Mouse (Mus musculus) myocyte (in vitro differentiated cells): Measurements from ENCODE around the gene Gm38392. TPM values are rescaled to one million over a fixed set of nuclear protein-coding genes. Genes with fewer than 3 reads are reported as not detected.
"Not testable (repeated sequence)": the region's sequence is repeated elsewhere in the genome, so short reads cannot be mapped to it uniquely, and the experiment has no call there.

Experiments used
- H3K27me3 ChIP-seq: one replicate; pipeline ENCODE4 v1.6.1; 2011; ENCODE audit not compliant: control insufficient read depth, insufficient read depth, insufficient read length
- H3K36me3 ChIP-seq: one replicate; pipeline ENCODE4 v1.6.1; 2011; ENCODE audit not compliant: control insufficient read depth, insufficient read depth
- H3K4me2 ChIP-seq: one replicate; pipeline ENCODE4 v1.6.1; 2011; ENCODE audit warnings: low read depth, control low read depth
- H3K4me3 ChIP-seq: one replicate; pipeline ENCODE4 v1.5.1; 2011; ENCODE audit warnings: mild to moderate bottlenecking, control low read depth, moderate library complexity
- H3K79me2 ChIP-seq: one replicate; pipeline ENCODE4 v1.6.1; 2011; ENCODE audit not compliant: control insufficient read depth, insufficient read depth
- H3ac ChIP-seq: one replicate; pipeline ENCODE4 v1.6.1; 2011; ENCODE audit not compliant: control insufficient read depth, insufficient read length
- CEBPB ChIP-seq: IDR thresholded peaks from 2 replicates; pipeline ENCODE4 v1.6.1; 2011; ENCODE audit warnings: mild to moderate bottlenecking, moderate library complexity; ENCODE audit not compliant: poor library complexity, insufficient read depth, severe bottlenecking
- E2F4 ChIP-seq: IDR thresholded peaks from one replicate; pipeline ENCODE4 v1.6.1; 2011; ENCODE audit warnings: mild to moderate bottlenecking, control low read depth, moderate library complexity; ENCODE audit not compliant: insufficient read depth
- MAX ChIP-seq: IDR thresholded peaks from one replicate; pipeline ENCODE4 v1.6.1; 2011; ENCODE audit warnings: low read depth, mild to moderate bottlenecking, control low read depth
- MYOD1 ChIP-seq, 3 experiments: IDR thresholded peaks; one replicate each; pipeline ENCODE4 v1.6.1; 2011; ENCODE audit warnings: control low read depth in 2 of 3, low read depth in 2 of 3, mild to moderate bottlenecking in 2 of 3, moderate library complexity in 1 of 3; ENCODE audit not compliant: insufficient read length in 2 of 3, control insufficient read depth in 1 of 3
- MYOG ChIP-seq, 3 experiments: IDR thresholded peaks; one replicate each; pipeline ENCODE4 v1.6.1; 2011; ENCODE audit warnings: control low read depth in 2 of 3, low read depth in 2 of 3, mild to moderate bottlenecking in 2 of 3; ENCODE audit not compliant: insufficient read length in 2 of 3, control insufficient read depth in 1 of 3, insufficient read depth in 1 of 3
- POLR2A ChIP-seq: IDR thresholded peaks from one replicate; pipeline ENCODE4 v1.6.1; 2011; ENCODE audit warnings: low read depth, mild to moderate bottlenecking, control low read depth, moderate library complexity; ENCODE audit not compliant: insufficient read length
- POLR2AphosphoS2 ChIP-seq: IDR thresholded peaks from one replicate; pipeline ENCODE4 v1.6.1; 2011; ENCODE audit warnings: low read depth, control low read depth; ENCODE audit not compliant: insufficient read length
- REST ChIP-seq: IDR thresholded peaks from one replicate; pipeline ENCODE4 v1.6.1; 2011; ENCODE audit warnings: mild to moderate bottlenecking, control low read depth, moderate library complexity; ENCODE audit not compliant: insufficient read depth, insufficient read length
- SRF ChIP-seq: IDR thresholded peaks from one replicate; pipeline ENCODE4 v1.6.1; 2011; ENCODE audit warnings: low read depth; ENCODE audit not compliant: control insufficient read depth, insufficient read length
- TCF12 ChIP-seq: IDR thresholded peaks from one replicate; pipeline ENCODE4 v1.6.1; 2011; ENCODE audit warnings: mild to moderate bottlenecking, control low read depth; ENCODE audit not compliant: poor library complexity, insufficient read depth, severe bottlenecking
- TCF3 ChIP-seq: IDR thresholded peaks from one replicate; pipeline ENCODE4 v1.6.1; 2011; ENCODE audit warnings: low read depth, control low read depth; ENCODE audit not compliant: insufficient read length
- USF1 ChIP-seq: IDR thresholded peaks from one replicate; pipeline ENCODE4 v1.6.1; 2011; ENCODE audit warnings: low read depth, mild to moderate bottlenecking, control low read depth, moderate library complexity
- polyA plus RNA-seq: library from polyadenylated mRNA; unstranded; fragments of >200 nt; fragmentation: generic; extraction: Trizol; gene quantifications from one replicate; pipeline ENCODE4 v1.2.1, GENCODE M21; 2012; ENCODE audit warnings: missing spikeins

The Gm38392 gene
- polyA plus RNA-seq, 1 experiment, result 0.06 TPM

DNA sequence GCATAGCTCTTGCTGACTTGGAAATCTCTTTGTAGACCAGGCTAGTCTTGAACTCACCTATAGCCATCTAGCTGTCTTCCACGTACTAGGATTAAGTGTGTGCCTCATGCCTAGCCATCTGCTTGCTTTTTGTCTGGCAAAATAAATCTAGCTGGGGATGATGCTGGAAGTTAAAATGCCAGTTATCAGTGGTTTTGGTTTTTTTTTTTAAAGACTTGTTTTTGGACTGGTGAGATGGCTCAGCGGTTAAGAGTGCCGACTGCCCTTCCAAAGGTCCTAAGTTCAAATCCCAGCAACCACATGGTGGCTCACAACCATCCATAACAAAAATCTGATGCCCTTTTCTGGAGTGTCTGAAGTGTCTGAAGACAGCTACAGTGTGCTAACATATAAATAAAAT lies 15.2 kb downstream of the Gm38392 start:
- no peak overlapping the region for H3K4me3 ChIP-seq
- H3K4me2 ChIP-seq, result no peak overlapping the region
- H3K36me3 ChIP-seq, result no peaks in the 10 kb centered on the region
- no peaks in the 10 kb centered on the region for H3K79me2 ChIP-seq
- H3K27me3 ChIP-seq, result peaks cover 8% of the 10 kb centered on the region
- no peak overlapping the region for H3ac ChIP-seq
- TF ChIP-seq REST (no peak), TCF12 (no peak), MYOG (IDR thresholded peaks at IDR 0.05; ENCODE audit: control insufficient read depth in 1 of 3, insufficient read depth in 1 of 3, insufficient read length in 2 of 3, low read depth in 2 of 3) (no peak), USF1 (no peak), CEBPB (no peak), TCF3 (no peak), MAX (no peak), E2F4 (no peak), SRF (no peak), POLR2A (no peak), POLR2AphosphoS2 (no peak), MYOD1 (IDR thresholded peaks at IDR 0.05; ENCODE audit: control insufficient read depth in 1 of 3, insufficient read length in 2 of 3, low read depth in 2 of 3) (no peak)

DNA sequence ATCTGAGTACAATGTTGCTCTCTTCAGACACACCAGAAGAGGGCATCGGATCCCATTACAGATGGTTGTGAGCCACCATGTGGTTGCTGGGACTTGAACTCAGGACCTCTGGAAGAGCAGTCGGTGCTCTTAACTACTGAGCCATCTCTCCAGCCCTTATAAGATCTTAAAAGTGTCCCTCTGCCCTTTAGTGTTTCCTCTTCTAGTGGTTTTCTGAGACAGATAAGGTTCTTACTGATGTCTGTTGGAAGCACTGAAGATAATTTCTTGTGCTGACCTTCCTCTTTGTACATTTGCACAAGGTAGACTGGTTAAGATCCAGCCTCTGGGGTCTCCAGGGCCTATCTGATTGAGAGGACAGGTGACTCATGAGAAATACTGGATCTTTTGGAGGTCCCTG lies 15.7 kb downstream of the Gm38392 start:
- H3K4me2 ChIP-seq, H3K27me3 ChIP-seq, H3K36me3 ChIP-seq, H3ac ChIP-seq, H3K4me3 ChIP-seq, H3K79me2 ChIP-seq: not testable (repeated sequence)

DNA sequence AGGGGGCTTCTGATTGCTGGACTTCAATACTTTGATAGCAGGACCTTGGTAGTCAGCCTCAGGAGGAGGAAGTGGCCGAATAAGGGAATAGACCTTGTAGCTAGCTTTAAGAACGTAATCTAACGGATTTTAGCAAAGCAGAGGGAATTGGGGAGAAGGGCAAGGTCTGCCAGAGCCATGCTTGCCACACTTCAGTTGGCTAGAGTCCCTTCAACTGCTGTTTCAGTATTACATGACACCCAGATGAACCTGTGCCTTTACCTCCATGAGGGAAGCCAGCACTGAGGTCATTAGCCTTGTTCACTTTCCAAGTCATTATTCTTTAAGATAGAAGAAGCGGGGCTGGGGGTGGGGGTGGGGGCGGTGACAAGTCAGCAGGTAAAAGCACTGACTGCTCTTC lies 18.0 kb downstream of the Gm38392 start:
- no peaks in the 10 kb centered on the region for H3K36me3 ChIP-seq
- peaks cover 16% of the 10 kb centered on the region for H3K27me3 ChIP-seq
- H3K4me2 ChIP-seq, result no peak overlapping the region
- H3K4me3 ChIP-seq, result no peak overlapping the region
- no peak for TF ChIP-seq USF1
- no peak for TF ChIP-seq MYOG (IDR thresholded peaks at IDR 0.05; ENCODE audit: control insufficient read depth in 1 of 3, insufficient read depth in 1 of 3, insufficient read length in 2 of 3, low read depth in 2 of 3)
- no peak for TF ChIP-seq MAX
- H3K79me2 ChIP-seq, result no peaks in the 10 kb centered on the region
- no peak overlapping the region for H3ac ChIP-seq

DNA sequence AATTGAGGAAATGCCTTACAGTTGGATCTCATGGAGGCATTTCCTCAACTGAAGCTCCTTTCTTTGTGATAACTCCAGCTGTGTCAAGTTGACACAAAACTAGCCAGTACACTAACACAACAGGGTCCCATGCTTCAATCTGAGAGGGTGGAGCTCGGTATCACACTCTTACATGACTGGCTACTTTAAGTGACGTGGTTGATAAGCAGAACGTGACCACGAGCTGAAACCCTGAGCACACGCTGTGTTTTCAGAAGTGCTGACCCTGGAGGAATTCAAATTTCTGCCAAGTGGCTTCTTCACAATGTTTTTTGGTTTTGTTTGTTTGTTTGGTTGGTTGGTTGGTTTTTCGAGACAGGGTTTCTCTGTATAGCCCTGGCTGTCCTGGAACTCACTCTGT lies 19.0 kb downstream of the Gm38392 start:
- H3K4me3 ChIP-seq, H3K79me2 ChIP-seq: not testable (repeated sequence)

DNA sequence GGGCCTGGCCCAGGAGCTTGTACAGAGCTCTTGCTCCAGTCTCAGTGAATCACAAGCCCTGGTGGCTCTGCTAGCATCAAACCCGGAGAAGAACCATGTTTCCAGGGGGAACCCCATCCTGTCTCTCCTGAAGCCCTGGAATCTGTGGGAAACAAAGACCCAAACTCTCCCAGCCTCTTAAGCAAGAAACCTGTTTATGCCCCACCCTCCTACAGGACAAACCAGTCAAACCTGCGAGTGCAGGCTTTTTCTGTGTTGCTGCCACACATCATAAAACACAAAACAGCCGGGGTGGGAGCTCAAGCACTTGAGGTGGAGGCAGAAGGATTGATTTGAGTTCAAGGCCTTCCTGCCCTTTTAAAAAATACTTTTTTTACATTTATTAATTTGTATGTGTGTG lies 24.7 kb downstream of the Gm38392 start:
- H3K79me2 ChIP-seq, result no peaks in the 10 kb centered on the region
- no peak for TF ChIP-seq TCF12
- TF ChIP-seq MYOD1 (IDR thresholded peaks at IDR 0.05; ENCODE audit: control insufficient read depth in 1 of 3, insufficient read length in 2 of 3, low read depth in 2 of 3), result no peak
- no peak for TF ChIP-seq CEBPB
- TF ChIP-seq MAX, result no peak
- no peak for TF ChIP-seq USF1
- no peak for TF ChIP-seq REST
- TF ChIP-seq POLR2A, result no peak
- no peak for TF ChIP-seq SRF
- no peak for TF ChIP-seq TCF3
- H3K27me3 ChIP-seq, result peaks cover 30% of the 10 kb centered on the region
- H3K36me3 ChIP-seq, result no peaks in the 10 kb centered on the region
- H3K4me3 ChIP-seq, result no peak overlapping the region
- no peak overlapping the region for H3ac ChIP-seq
- no peak overlapping the region for H3K4me2 ChIP-seq

More for the DNA sequence above, 19.0 kb downstream of the Gm38392 start:
- not testable (repeated sequence) for H3ac ChIP-seq, H3K36me3 ChIP-seq, H3K4me2 ChIP-seq
- H3K27me3 ChIP-seq, result peaks cover 16% of the 10 kb centered on the region

DNA sequence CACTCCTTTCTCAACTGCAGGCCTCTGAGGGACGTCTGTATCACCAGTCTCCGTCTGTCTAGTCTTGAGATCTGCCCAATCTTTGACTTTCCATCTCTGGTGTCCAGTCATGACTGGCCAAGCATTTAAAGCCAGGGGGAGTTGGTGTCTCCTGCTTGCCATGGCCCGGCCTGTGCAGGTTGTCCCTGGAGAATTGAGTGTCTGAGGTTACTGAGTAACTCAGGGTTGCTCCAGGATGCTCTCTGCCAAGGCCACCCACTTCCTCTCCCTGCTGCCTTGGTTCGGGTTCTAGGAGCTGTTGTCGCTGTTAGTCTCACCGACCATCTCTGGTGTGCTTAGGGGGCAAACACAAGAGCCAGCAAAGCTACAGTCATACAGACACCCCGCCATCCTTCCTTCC lies 30.6 kb downstream of the Gm38392 start:
- no peak for TF ChIP-seq POLR2A
- no peak for TF ChIP-seq MAX
- no peak for TF ChIP-seq USF1
- TF ChIP-seq MYOG (IDR thresholded peaks at IDR 0.05; ENCODE audit: control insufficient read depth in 1 of 3, insufficient read depth in 1 of 3, insufficient read length in 2 of 3, low read depth in 2 of 3), result no peak
- TF ChIP-seq TCF12, result no peak
- TF ChIP-seq POLR2AphosphoS2, result no peak
- TF ChIP-seq SRF, result no peak
- TF ChIP-seq E2F4, result no peak
- no peak for TF ChIP-seq MYOD1 (IDR thresholded peaks at IDR 0.05; ENCODE audit: control insufficient read depth in 1 of 3, insufficient read length in 2 of 3, low read depth in 2 of 3)
- TF ChIP-seq TCF3, result no peak
- no peak for TF ChIP-seq CEBPB
- TF ChIP-seq REST, result no peak
- H3K4me2 ChIP-seq, result no peak overlapping the region

More for the DNA sequence above, 30.6 kb downstream of the Gm38392 start:
- H3K4me3 ChIP-seq, result no peak overlapping the region
- H3K79me2 ChIP-seq, result no peaks in the 10 kb centered on the region
- H3K27me3 ChIP-seq, result peaks cover 75% of the 10 kb centered on the region
- no peak overlapping the region for H3ac ChIP-seq
- no peaks in the 10 kb centered on the region for H3K36me3 ChIP-seq
